Mouse (Mus musculus): ENCODE measurements around the gene Phykpl. TPM values are rescaled to one million over a fixed set of nuclear protein-coding genes. Genes with fewer than 3 reads are reported as not detected.

Gene Phykpl
- polyA plus RNA-seq, 2 experiments = 10.1 to 10.7 TPM

GRCm38 (mm10) chr11:51645293-51645692 lies 60.7 kb downstream of the Phykpl start:
- Histone ChIP-seq H3K27me3 (ENCODE audit: control insufficient read depth, insufficient read depth, low read length) (peaks cover 10% of the 10 kb centered on the region), H3K4me2 (ENCODE audit: low read depth) (no peak overlapping the region), H3K27ac (no peak overlapping the region), H3K9ac (replicated peaks) (no peak overlapping the region), H3K36me3 (replicated peaks; ENCODE audit: control insufficient read depth, insufficient read depth, low read depth) (no peaks in the 10 kb centered on the region), H3K4me3 (ENCODE audit: insufficient read depth in 1 of 2, low read depth in 2 of 2, low read length in 2 of 2) (no peak overlapping the region), H3K9me3 (ENCODE audit: control insufficient read depth, low read length) (no peaks in the 10 kb centered on the region), H3K4me1 (replicated peaks; ENCODE audit: control insufficient read depth in 2 of 2, insufficient read depth in 2 of 2, low read length in 1 of 2) (0 out of 4 replicates have a peak, but pooled peaks cover 0 to 2% of the 10 kb centered on the region in 2 experiments)
- DNase-seq (ENCODE audit: low read depth in 3 of 3, low spot score in 3 of 3) = no peak
- TF ChIP-seq CTCF (IDR thresholded peaks at IDR 0.05; ENCODE audit: low read depth) (no peak), EP300 (IDR thresholded peaks at IDR 0.05; ENCODE audit: low read depth) (no peak)
- ATAC-seq (ENCODE audit: insufficient read depth) = no peak
- WGBS (ENCODE audit: insufficient replicate concordance) = 78% methylated on average over 13 of the region's 13 CpGs

GRCm38 (mm10) chr11:51646245-51646644 lies 61.7 kb downstream of the Phykpl start:
- no peak for DNase-seq (ENCODE audit: low read depth in 3 of 3, low spot score in 3 of 3)
- no peak for ATAC-seq (ENCODE audit: insufficient read depth)
- WGBS (ENCODE audit: insufficient replicate concordance) = 59% methylated on average over 7 of the region's 7 CpGs
- Histone ChIP-seq H3K4me2 (ENCODE audit: low read depth) (no peak overlapping the region), H3K9me3 (ENCODE audit: control insufficient read depth, low read length) (no peaks in the 10 kb centered on the region), H3K4me1 (replicated peaks; ENCODE audit: control insufficient read depth in 2 of 2, insufficient read depth in 2 of 2, low read length in 1 of 2) (0 out of 4 replicates have a peak, but pooled peaks cover 0 to 2% of the 10 kb centered on the region in 2 experiments), H3K36me3 (replicated peaks; ENCODE audit: control insufficient read depth, insufficient read depth, low read depth) (no peaks in the 10 kb centered on the region), H3K27me3 (ENCODE audit: control insufficient read depth, insufficient read depth, low read length) (peaks cover 20% of the 10 kb centered on the region), H3K9ac (replicated peaks) (no peak overlapping the region), H3K4me3 (ENCODE audit: insufficient read depth in 1 of 2, low read depth in 2 of 2, low read length in 2 of 2) (no peak overlapping the region), H3K27ac (no peak overlapping the region)
- TF ChIP-seq CTCF (IDR thresholded peaks at IDR 0.05; ENCODE audit: low read depth) = no peak

- Histone ChIP-seq H3K36me3 (replicated peaks; ENCODE audit: control insufficient read depth, insufficient read depth, low read depth) (no peaks in the 10 kb centered on the region), H3K9ac (replicated peaks) (no peak overlapping the region), H3K4me2 (ENCODE audit: low read depth) (no peak overlapping the region), H3K9me3 (ENCODE audit: control insufficient read depth, low read length) (no peaks in the 10 kb centered on the region), H3K4me1 (replicated peaks; ENCODE audit: control insufficient read depth in 2 of 2, insufficient read depth in 2 of 2, low read length in 1 of 2) (0 out of 4 replicates have a peak, but pooled peaks cover 0 to 2% of the 10 kb centered on the region in 2 experiments), H3K4me3 (ENCODE audit: insufficient read depth in 1 of 2, low read depth in 2 of 2, low read length in 2 of 2) (no peak overlapping the region), H3K27me3 (ENCODE audit: control insufficient read depth, insufficient read depth, low read length) (peaks cover 26% of the 10 kb centered on the region), H3K27ac (no peak overlapping the region)
- WGBS (ENCODE audit: insufficient replicate concordance) = 34% methylated on average over 15 of the region's 15 CpGs
- DNase-seq (ENCODE audit: low read depth in 3 of 3, low spot score in 3 of 3) (no peak), ATAC-seq (ENCODE audit: insufficient read depth) (no peak)
- TF ChIP-seq EP300 (IDR thresholded peaks at IDR 0.05; ENCODE audit: low read depth) (no peak), CTCF (IDR thresholded peaks at IDR 0.05; ENCODE audit: low read depth) (no peak)
Measured at GRCm38 (mm10) chr11:51646751-51647667, 62.5 kb downstream of the Phykpl start.

- Histone ChIP-seq H3K9ac (replicated peaks) (no peak overlapping the region), H3K4me2 (ENCODE audit: low read depth) (no peak overlapping the region), H3K4me1 (replicated peaks; ENCODE audit: control insufficient read depth in 2 of 2, insufficient read depth in 2 of 2, low read length in 1 of 2) (0 out of 4 replicates have a peak, but pooled peaks cover 0 to 2% of the 10 kb centered on the region in 2 experiments), H3K4me3 (ENCODE audit: insufficient read depth in 1 of 2, low read depth in 2 of 2, low read length in 2 of 2) (no peak overlapping the region), H3K36me3 (replicated peaks; ENCODE audit: control insufficient read depth, insufficient read depth, low read depth) (no peaks in the 10 kb centered on the region), H3K9me3 (ENCODE audit: control insufficient read depth, low read length) (no peaks in the 10 kb centered on the region), H3K27me3 (ENCODE audit: control insufficient read depth, insufficient read depth, low read length) (peaks cover 26% of the 10 kb centered on the region), H3K27ac (no peak overlapping the region)
- DNase-seq (ENCODE audit: low read depth in 3 of 3, low spot score in 3 of 3) (no peak), ATAC-seq (ENCODE audit: insufficient read depth) (no peak)
- WGBS (ENCODE audit: insufficient replicate concordance) = 44% methylated on average over 3 of the region's 3 CpGs
- TF ChIP-seq CTCF (IDR thresholded peaks at IDR 0.05; ENCODE audit: low read depth) (no peak), EP300 (IDR thresholded peaks at IDR 0.05; ENCODE audit: low read depth) (no peak)
Measured at GRCm38 (mm10) chr11:51648566-51648965, 64.0 kb downstream of the Phykpl start.
